In genomic region chr2:153014758-153015593, GRCm38 (mm10) we compare ENCODE assay signal across 8 mouse cellular contexts. TPM values are rescaled to one million over a fixed set of nuclear protein-coding genes. Genes with fewer than 3 reads are reported as not detected.
A peak's percentile ranks its signal among the peaks of the same experiment; 100 is the strongest.
DNase-seq lines count a peak whose midpoint lies in the region; ATAC-seq lines count a peak whose summit lies in the region.

TSS of gene Pdrg1 (minus strand) at chr2:153015427.

- DNase-seq in adrenal gland, adult (ENCODE audit: inconsistent age in 2 of 2, low spot score in 1 of 2), result peak; percentile 97 to 99
- peak; percentile 97 for DNase-seq in embryo, embryonic 10.5 days (ENCODE audit: low spot score)
- DNase-seq in gastrocnemius, postnatal 14 days, result peak; percentile 94
- peak; percentile 91 to 95 for DNase-seq in left cerebral cortex, postnatal 10 days (ENCODE audit: extremely low spot score in 1 of 2, low spot score in 2 of 2)
- peak; percentile 95 for DNase-seq in right cerebral cortex, postnatal 25 days
- peak; percentile 88 to 93 for DNase-seq in urinary bladder, postnatal 4 days (ENCODE audit: low spot score in 2 of 2)

- intact Hi-C loops in gastrocnemius, postnatal 14 days (cut with DNase I; ENCODE audit: low total_unique reads), result no loop called here
- intact Hi-C loops in left cerebral cortex, postnatal 10 days (cut with DNase I), result loop anchor here (5.0 kb wide), 1 partner anchor 98 kb away; no protein-coding TSS in a partner anchor

- ATAC-seq in inflammation-experienced regulatory T-cells, adult 6 months, result peak; percentile 96
- ATAC-seq in megakaryocyte-erythroid progenitor cell, adult 5-6 weeks (replicated peaks; ENCODE audit: low FRiP score, low TSS enrichment, poor library complexity, severe bottlenecking), result peak; percentile 95

RNA-seq across cellular contexts. Expression of gene Pdrg1, which starts in this region (rescaled TPM):
- total RNA-seq in gastrocnemius, postnatal 14 days (2021), result 10 to 100 TPM; 56.8 to 65.5 TPM
- polyA plus RNA-seq in inflammation-experienced regulatory T-cells, adult 6 months (2017; shearing (Covaris generic)), result 100 to 1,000 TPM; 149 to 191 (median 188) TPM
- total RNA-seq in left cerebral cortex, postnatal 10 days (2021), result 10 to 100 TPM; 59.8 to 60.9 TPM
- 56.7 and 75.9 TPM in 2 replicates for total RNA-seq in megakaryocyte-erythroid progenitor cell, adult 5-6 weeks (2014; fragmentation: Nextera tagmentation)
- total RNA-seq in megakaryocyte-erythroid progenitor cell, adult 5-6 weeks (2017), result 218 and 242 TPM in 2 replicates

Comparison
In these comparisons a context has a peak if more than half of its experiments do, and no peak if none do; other contexts are left out.
1. Peak in every context shown above with its lines: DNase-seq and ATAC-seq.